Mouse (Mus musculus) mouse embryonic stem cell (cell line): ENCODE measurements around the gene Slco6c1.

ENCODE experiments used
- in situ Hi-C, 2 experiments: fragments of 300-500 bp; cut with MboI; formaldehyde crosslinking; loops; 1 replicate in 1 of 2; 3 replicates in 1 of 2; pipeline ENCODE4 v1.14.3; 2019 to 2020; ENCODE audit warnings: low sequenced_read_pairs in 2 of 2, low pct_unique_long_range_greater_than_20kb in 1 of 2, mixed read lengths in 1 of 2; ENCODE audit not compliant: unreplicated experiment in 1 of 2

Gene Slco6c1

DNA sequence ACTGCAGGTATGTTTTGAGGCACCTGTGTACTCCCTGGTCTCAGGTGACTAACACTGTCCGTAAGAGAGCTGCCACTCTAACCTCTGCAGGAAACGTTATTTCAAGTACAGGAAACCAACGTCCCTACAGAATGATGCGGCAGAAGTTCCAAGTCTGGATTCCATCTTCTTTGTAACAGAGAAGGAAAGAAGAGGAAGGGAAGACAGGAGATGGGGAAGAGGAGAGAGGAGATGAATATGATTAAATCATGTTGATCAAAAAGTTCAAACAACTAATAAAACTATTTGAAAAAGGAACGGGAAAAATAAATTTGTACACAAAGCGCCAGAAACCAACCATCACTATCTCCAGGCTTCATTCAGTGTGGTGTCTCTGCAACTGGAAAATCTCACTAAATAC lies at the start of gene Slco6c1:
Slco6c1 (minus strand) TSS at position 101 of the 400 bp plus-strand sequence.
- in situ Hi-C loops, result no loop called here

- in situ Hi-C loops, result loop anchor here in 1 of 2 experiments (25.0 kb wide), 1 partner anchor 648 kb away; no protein-coding TSS in a partner anchor
Measured at GRCm38 (mm10) chr1:97038982-97039381, 89.1 kb downstream of the Slco6c1 start.

- in situ Hi-C loops, result loop anchor here in 1 of 2 experiments (25.0 kb wide), 1 partner anchor 649 kb away; no protein-coding TSS in a partner anchor
Measured at GRCm38 (mm10) chr1:97038548-97038947, 89.6 kb downstream of the Slco6c1 start.

- in situ Hi-C loops, result loop anchor here in 1 of 2 experiments (25.0 kb wide), 1 partner anchor 649 kb away; no protein-coding TSS in a partner anchor
Measured at GRCm38 (mm10) chr1:97037955-97038354, 90.1 kb downstream of the Slco6c1 start.

- in situ Hi-C loops, result no loop called here
Measured at GRCm38 (mm10) chr1:97021388-97021787, 106.7 kb downstream of the Slco6c1 start.

- in situ Hi-C loops, result loop anchor here (5.0 to 10.0 kb wide), 2 partner anchors 172 to 175 kb away; no protein-coding TSS in a partner anchor
Measured at GRCm38 (mm10) chr1:97019404-97019803, 108.7 kb downstream of the Slco6c1 start.

DNA sequence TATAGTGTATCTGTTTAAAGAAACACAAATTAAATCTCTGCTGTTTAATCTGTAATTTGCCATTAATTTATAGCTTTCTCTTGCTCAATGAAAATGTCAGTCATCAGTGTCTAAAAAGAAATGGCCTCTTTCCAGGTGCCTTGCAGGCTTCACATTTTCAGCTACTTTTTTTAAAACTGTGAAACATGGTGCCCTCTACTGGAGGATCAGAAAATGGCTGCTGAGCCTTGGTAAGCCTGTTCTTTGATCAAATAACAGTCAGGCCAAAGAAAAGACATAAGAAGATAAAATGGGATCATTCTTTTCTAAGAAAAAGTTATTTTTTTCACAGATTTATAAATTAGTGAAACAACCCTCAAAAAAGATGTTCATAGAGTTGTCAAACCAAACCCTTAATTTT lies 109.1 kb downstream of the Slco6c1 start:
- in situ Hi-C loops, result loop anchor here (5.0 to 10.0 kb wide), 2 partner anchors 172 to 174 kb away; no protein-coding TSS in a partner anchor
